Mouse (Mus musculus) intestine, postnatal 0 days (tissue): Measurements from ENCODE around the gene Tmem246. TPM values are rescaled to one million over a fixed set of nuclear protein-coding genes. Genes with fewer than 3 reads are reported as not detected.

Source experiments
- ATAC-seq: fragments of 200-750 bp; cut with Nextera tagmentation; 2 replicates; pipeline ENCODE4 v1.8.0; 2017; ENCODE audit warnings: mild to moderate bottlenecking, moderate TSS enrichment, moderate library complexity
- H3K27ac ChIP-seq: fragments of 300-500 bp; sonication (generic); 2 replicates; pipeline ENCODE4 v1.5.1; 2014; ENCODE audit warnings: mild to moderate bottlenecking, low read depth, low read length, moderate library complexity
- H3K27me3 ChIP-seq: fragments of 300-500 bp; sonication (generic); replicated peaks from 2 replicates; pipeline ENCODE4 v1.6.1; 2014; ENCODE audit warnings: low read length, mixed read lengths; ENCODE audit not compliant: control insufficient read depth, insufficient read depth
- H3K36me3 ChIP-seq: fragments of 300-500 bp; sonication (generic); 2 replicates; pipeline ENCODE4 v1.6.1; 2014; ENCODE audit warnings: mild to moderate bottlenecking, moderate library complexity; ENCODE audit not compliant: control insufficient read depth, insufficient read depth
- H3K4me1 ChIP-seq: fragments of 300-500 bp; sonication (generic); replicated peaks from 2 replicates; pipeline ENCODE4 v1.6.1; 2014; ENCODE audit warnings: antibody characterized with exemption, low read length, mixed read lengths; ENCODE audit not compliant: control insufficient read depth, insufficient read depth
- H3K4me2 ChIP-seq: fragments of 300-500 bp; sonication (generic); replicated peaks from 2 replicates; pipeline ENCODE4 v1.6.1; 2014; ENCODE audit warnings: low read depth, mild to moderate bottlenecking, moderate library complexity
- H3K4me3 ChIP-seq: fragments of 300-500 bp; sonication (generic); 2 replicates; pipeline ENCODE4 v1.5.1; 2014; ENCODE audit warnings: low read depth, low read length
- H3K9ac ChIP-seq: fragments of 300-500 bp; sonication (generic); 2 replicates; pipeline ENCODE4 v1.6.1; 2014; ENCODE audit warnings: mild to moderate bottlenecking, low read depth, low read length
- H3K9me3 ChIP-seq: fragments of 300-500 bp; sonication (generic); 2 replicates; pipeline ENCODE4 v1.6.1; 2016; ENCODE audit warnings: mixed run types; ENCODE audit not compliant: control insufficient read depth
- CTCF ChIP-seq: sonication (generic); IDR thresholded peaks from 2 replicates; pipeline ENCODE4 v1.5.1; 2016; ENCODE audit warnings: low read depth, mild to moderate bottlenecking, control low read depth, antibody characterized with exemption, moderate library complexity
- WGBS: fragments of 180-500 bp; shearing (Covaris S2); extraction: QIAGEN DNeasy Blood & Tissue Kit; methylation state at CpG from one replicate; pipeline ENCODE4 v1.1.7; 2014; 5-methylcytosine and 5-hydroxymethylcytosine counted together
- polyA plus RNA-seq: library from polyadenylated mRNA; unstranded; fragments of >200 nt; fragmentation: Nextera tagmentation; extraction: Ambion mirVana; gene quantifications from 2 replicates; pipeline ENCODE4 v1.2.1, GENCODE M21; 2015

Tmem246 gene
- polyA plus RNA-seq, 1 experiment from 2014 or later = 23.6 TPM

- 27% methylated on average over 2 of the region's 2 CpGs for WGBS
- Histone ChIP-seq H3K27me3 (no peaks in the 10 kb centered on the region), H3K4me3 (no peak overlapping the region), H3K9me3 (no peaks in the 10 kb centered on the region), H3K27ac (peak overlapping the region; percentile 63), H3K36me3 (no peaks in the 10 kb centered on the region), H3K4me2 (no peak overlapping the region), H3K9ac (no peak overlapping the region), H3K4me1 (no peaks in the 10 kb centered on the region; the same call in 1 of the 2 replicates)
- peak; percentile 72 for ATAC-seq
- TF ChIP-seq CTCF = no peak
Observed at GRCm38 (mm10) chr4:49558181-49558580, 39.5 kb downstream of the Tmem246 start.

GRCm38 (mm10) chr4:49557375-49557774 is 40.3 kb downstream of the Tmem246 start:
- H3K27ac ChIP-seq = peak overlapping the region; percentile 63
- no peak for ATAC-seq
- WGBS = 97% methylated on average over 7 of the region's 7 CpGs
- no peak overlapping the region for H3K9ac ChIP-seq
- no peak for TF ChIP-seq CTCF
- no peaks in the 10 kb centered on the region for H3K27me3 ChIP-seq
- H3K4me2 ChIP-seq = no peak overlapping the region
- no peak overlapping the region for H3K4me3 ChIP-seq
- H3K36me3 ChIP-seq = no peaks in the 10 kb centered on the region
- H3K4me1 ChIP-seq = no peaks in the 10 kb centered on the region; the same call in 1 of the 2 replicates
- H3K9me3 ChIP-seq = no peaks in the 10 kb centered on the region

- Histone ChIP-seq H3K9ac (no peak overlapping the region), H3K4me2 (no peak overlapping the region), H3K27ac (peak overlapping the region; percentile 54), H3K9me3 (no peaks in the 10 kb centered on the region), H3K36me3 (no peaks in the 10 kb centered on the region), H3K4me3 (no peak overlapping the region), H3K4me1 (no peaks in the 10 kb centered on the region), H3K27me3 (no peaks in the 10 kb centered on the region)
- peak; percentile 62 for ATAC-seq
- WGBS = 35% methylated on average over 5 of the region's 5 CpGs
- TF ChIP-seq CTCF = no peak
Observed at GRCm38 (mm10) chr4:49553380-49553779, 44.3 kb downstream of the Tmem246 start.

GRCm38 (mm10) chr4:49549383-49549782 is 48.3 kb downstream of the Tmem246 start, which contains the start of gene Aldob:
Aldob (minus strand) TSS chr4:49549546.
- Histone ChIP-seq H3K4me1 (no peaks in the 10 kb centered on the region), H3K27ac (peak within 1 kb of the TSS; percentile 91), H3K9me3 (no peaks in the 10 kb centered on the region), H3K36me3 (no peaks in the 10 kb centered on the region), H3K27me3 (no peaks in the 10 kb centered on the region), H3K4me2 (peak within 1 kb of the TSS; percentile 67), H3K9ac (peak within 1 kb of the TSS; percentile 68), H3K4me3 (peak within 1 kb of the TSS; percentile 49)
- ATAC-seq = peak; percentile 82
- WGBS = 19% methylated on average over 3 of the region's 3 CpGs
- TF ChIP-seq CTCF = no peak

- TF ChIP-seq CTCF = no peak
- Histone ChIP-seq H3K27ac (peak overlapping the region; percentile 91), H3K36me3 (peaks cover 15% of the 10 kb centered on the region), H3K27me3 (no peaks in the 10 kb centered on the region), H3K4me3 (peak overlapping the region; percentile 49), H3K9ac (peak overlapping the region; percentile 68), H3K9me3 (no peaks in the 10 kb centered on the region), H3K4me2 (peak overlapping the region; percentile 67), H3K4me1 (no peaks in the 10 kb centered on the region)
- WGBS = 53% methylated on average over 7 of the region's 7 CpGs
- peak; percentile 62 for ATAC-seq
Observed at GRCm38 (mm10) chr4:49547544-49548219, 50.0 kb downstream of the Tmem246 start.

- ATAC-seq = peak; percentile 86
- Histone ChIP-seq H3K27ac (peak overlapping the region; percentile 60), H3K36me3 (peaks cover 21% of the 10 kb centered on the region), H3K9me3 (no peaks in the 10 kb centered on the region), H3K4me1 (no peaks in the 10 kb centered on the region), H3K4me2 (peak overlapping the region; percentile 67), H3K4me3 (no peak overlapping the region), H3K9ac (no peak overlapping the region; the same call in 1 of the 2 replicates), H3K27me3 (no peaks in the 10 kb centered on the region)
- WGBS = 22% methylated on average over 6 of the region's 6 CpGs
- no peak for TF ChIP-seq CTCF
Observed at GRCm38 (mm10) chr4:49546873-49547543, 50.7 kb downstream of the Tmem246 start.
